Mouse (Mus musculus) liver, adult 2 months (tissue): Measurements from ENCODE around the gene Numb.

Source experiments
- CTCF ChIP-seq: fragments of 200-500 bp; IDR thresholded peaks from 2 replicates; pipeline ENCODE4 v1.5.1; 2011; ENCODE audit warnings: low read depth, low read length, control low read depth
- POLR2A ChIP-seq: fragments of 200-500 bp; IDR thresholded peaks from 2 replicates; pipeline ENCODE4 v1.6.1; 2011; ENCODE audit warnings: low read length, control low read depth; ENCODE audit not compliant: insufficient read depth; ENCODE audit errors: extremely low read depth

GRCm38 (mm10) chr12:83848595-83849231, 73.0 kb downstream of the Numb start:
- TF ChIP-seq POLR2A = no peak
- no peak for TF ChIP-seq CTCF
